Mouse (Mus musculus) cerebellum, adult 9-11 months (tissue): ENCODE data around the gene Scn2a.
A peak's percentile ranks its signal among the peaks of the same experiment; 100 is the strongest.

Experiments used
- DNase-seq: peaks from one replicate; pipeline ENCODE4 v3.0.0; 2022

Scn2a gene

DNA sequence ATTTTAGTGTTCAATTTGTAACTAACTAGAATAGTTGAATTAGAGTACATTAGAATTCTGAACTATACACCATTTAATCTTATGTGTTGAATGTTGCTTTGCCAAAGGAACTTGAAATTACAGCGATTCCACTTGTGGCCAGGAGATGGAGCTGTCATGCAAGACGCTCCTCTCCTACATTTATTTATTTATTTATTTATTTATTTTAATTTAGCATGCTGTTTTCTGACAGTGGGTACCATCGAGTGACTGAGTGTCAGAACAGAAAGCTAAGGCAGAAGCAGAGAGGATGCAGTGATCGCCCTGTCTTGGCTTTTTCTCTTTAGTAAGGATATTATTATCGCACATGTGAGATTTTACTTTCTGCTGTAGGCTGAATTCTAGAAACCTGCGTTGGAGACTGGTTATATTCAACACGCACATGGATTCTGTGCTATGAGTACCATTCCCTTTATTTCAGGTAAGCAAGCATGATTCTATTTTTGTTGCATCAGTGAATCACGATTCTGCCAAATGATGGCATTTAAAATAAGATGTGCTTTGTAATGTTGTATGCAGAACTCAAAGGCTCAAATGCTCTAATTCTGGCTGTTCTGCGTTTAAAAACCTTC lies at the start of gene Scn2a:
Gene Scn2a, plus strand, starts transcription at position 216 of the 611 bp plus-strand sequence.
- DNase-seq: peak; percentile 80

DNA sequence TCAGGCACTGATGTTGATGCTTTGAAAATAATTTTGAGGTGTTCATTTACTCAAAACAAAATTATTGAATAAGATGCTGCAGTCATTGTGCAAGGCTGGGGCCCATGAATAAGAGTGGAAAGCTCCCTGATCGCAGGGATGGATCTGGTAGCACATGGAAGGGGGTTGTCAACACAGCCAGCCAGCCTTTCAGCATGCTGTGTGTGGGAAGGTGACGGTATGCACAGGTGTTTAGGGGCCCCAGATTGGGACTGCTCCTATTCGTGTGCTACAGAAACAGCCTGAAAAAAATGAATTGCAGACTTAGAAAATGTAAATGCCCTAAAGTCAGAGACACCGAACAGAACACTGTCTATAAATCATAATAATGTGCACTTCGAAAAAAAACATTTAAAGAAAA lies 32.9 kb upstream of the Scn2a start:
- no peak for DNase-seq

- DNase-seq: no peak
Observed at GRCm38 (mm10) chr2:65607813-65608212, 12.8 kb upstream of the Scn2a start.

GRCm38 (mm10) chr2:65611887-65612286 lies 8.7 kb upstream of the Scn2a start:
- no peak for DNase-seq

DNA sequence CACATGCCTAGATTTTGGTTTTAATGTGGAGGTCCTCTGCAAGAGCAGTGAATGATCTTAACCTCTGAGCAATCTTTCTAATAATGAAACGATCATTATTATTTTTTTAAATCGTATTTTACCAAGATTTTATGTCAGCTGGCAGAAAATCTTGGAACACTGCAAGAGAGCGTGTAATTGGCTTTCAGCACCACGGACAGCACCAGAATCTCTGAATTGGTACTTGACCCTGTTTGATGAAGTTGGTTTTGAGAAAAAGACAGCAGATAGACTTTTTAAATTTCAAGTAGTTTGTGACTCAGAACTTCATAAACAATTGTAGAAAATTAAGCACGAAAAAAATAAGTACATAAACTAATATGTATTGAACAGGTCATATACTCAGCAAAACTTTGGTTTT lies 790 bp upstream of the Scn2a start:
- no peak for DNase-seq

- peak; percentile 59 for DNase-seq
Observed at GRCm38 (mm10) chr2:65621254-65621653, 683 bp downstream of the Scn2a start.

DNA sequence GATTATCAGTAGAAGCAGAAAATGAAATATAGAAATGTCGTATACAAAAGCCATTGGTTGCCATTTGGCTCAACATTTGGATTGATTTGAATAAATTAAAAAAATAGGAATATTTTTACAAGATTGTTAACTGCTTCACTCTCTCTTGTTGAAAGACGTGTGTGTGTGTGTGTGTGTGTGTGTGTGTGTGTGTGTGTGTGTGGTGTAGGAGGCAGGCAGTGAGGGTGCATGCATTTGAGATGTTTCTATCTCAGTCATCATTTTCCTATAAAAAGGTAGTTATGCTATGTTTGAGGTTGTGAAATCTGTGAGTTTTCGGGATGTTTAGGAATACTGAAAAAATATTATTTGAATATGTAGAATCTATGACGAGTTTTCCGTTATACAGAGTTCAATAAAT lies 1.3 kb downstream of the Scn2a start:
- no peak for DNase-seq

GRCm38 (mm10) chr2:65652636-65653035 lies 32.1 kb downstream of the Scn2a start:
- DNase-seq: peak; percentile 53

DNA sequence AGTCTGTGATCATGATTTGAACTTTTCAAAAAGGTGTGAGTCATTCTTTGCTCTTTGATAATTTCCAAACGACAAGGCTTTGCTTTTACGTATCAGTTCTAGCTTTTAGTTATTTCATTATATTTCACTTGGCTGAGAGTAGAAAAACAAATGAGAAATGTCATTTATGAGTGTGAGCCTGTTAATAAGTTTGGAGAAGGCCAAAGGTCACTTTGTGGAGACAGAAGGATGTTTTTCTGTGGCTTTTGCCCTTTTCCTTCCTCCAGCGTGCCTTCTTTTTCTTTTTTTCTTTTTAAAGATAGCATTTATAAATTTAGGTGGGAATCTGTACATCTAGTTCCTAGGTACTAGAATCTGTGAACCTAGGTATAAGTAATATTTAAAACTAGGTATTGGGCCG lies 36.5 kb downstream of the Scn2a start:
- DNase-seq: no peak

GRCm38 (mm10) chr2:65658430-65658829 lies 37.9 kb downstream of the Scn2a start:
- peak; percentile 98 for DNase-seq

- DNase-seq: no peak
Observed at GRCm38 (mm10) chr2:65663892-65664291, 43.3 kb downstream of the Scn2a start.

- no peak for DNase-seq
Observed at GRCm38 (mm10) chr2:65664481-65664880, 43.9 kb downstream of the Scn2a start.

DNA sequence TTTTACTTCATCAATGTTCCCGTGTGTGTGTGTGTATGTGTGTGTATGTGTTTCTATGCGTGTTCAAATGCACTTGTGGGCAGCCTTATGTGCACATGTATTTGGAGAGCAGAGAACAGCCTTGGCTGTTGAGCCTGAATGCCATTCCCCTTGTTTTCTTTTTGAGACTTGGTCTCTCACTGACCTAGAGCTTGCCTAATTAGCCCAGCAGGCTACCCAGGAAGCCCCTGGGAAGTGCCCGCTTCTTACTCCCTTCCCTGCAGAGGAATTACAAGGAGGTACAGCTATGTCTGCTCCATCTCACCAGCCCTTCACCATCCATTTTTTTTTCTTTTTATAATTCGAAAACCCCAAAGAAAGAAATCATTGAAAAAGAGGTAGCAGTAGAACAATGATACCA lies 44.6 kb downstream of the Scn2a start:
- DNase-seq: no peak

GRCm38 (mm10) chr2:65667590-65668436 lies 47.2 kb downstream of the Scn2a start:
- DNase-seq: peak; percentile 53

GRCm38 (mm10) chr2:65668437-65669135 lies 48.0 kb downstream of the Scn2a start:
- DNase-seq: peak; percentile 90

- peak; percentile 94 for DNase-seq
Observed at GRCm38 (mm10) chr2:65669561-65669960, 49.0 kb downstream of the Scn2a start.

DNA sequence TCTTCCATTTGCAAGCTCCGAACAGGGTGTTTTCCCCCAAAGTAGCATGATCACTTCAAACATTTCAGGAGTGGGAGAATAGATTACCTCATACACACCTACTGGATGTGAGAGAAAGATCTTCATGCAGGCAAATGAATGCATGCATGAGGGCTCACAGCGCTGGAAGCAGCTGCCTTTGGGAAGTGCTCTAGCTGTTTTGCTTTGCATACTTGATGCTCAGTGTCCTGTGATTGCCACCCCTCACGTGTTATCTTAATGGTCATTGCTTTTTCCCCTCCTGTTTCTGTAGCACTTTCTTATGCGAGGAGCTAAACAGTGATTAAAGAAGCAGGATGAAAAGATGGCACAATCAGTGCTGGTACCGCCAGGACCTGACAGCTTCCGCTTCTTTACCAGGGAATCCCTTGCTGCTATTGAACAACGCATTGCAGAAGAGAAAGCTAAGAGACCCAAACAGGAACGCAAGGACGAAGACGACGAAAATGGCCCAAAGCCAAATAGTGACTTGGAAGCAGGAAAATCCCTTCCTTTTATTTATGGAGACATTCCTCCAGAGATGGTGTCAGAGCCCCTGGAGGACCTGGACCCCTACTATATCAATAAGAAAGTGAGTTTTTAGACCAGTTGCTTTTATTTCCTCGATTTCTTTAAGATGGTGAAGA lies 49.7 kb downstream of the Scn2a start:
- DNase-seq: peak; percentile 62

DNA sequence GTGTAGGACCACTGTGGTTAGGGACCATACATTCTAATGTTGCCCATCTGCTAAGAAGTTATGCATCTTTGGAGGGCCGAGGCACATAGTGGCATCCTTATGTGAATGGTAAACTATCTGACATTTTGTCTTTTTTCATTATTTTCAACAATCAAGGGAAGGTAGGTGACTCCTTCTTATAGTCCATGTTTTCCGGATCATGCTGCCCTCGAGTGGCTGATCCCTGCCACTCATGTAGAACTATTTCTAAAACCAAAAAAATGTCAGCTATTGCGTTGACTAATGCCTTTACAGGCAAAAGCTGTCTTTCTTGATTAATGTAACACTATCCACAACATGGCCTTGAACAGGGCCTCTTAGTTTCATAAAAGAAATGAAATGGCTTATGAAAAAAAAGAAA lies 59.0 kb downstream of the Scn2a start:
- no peak for DNase-seq

DNA sequence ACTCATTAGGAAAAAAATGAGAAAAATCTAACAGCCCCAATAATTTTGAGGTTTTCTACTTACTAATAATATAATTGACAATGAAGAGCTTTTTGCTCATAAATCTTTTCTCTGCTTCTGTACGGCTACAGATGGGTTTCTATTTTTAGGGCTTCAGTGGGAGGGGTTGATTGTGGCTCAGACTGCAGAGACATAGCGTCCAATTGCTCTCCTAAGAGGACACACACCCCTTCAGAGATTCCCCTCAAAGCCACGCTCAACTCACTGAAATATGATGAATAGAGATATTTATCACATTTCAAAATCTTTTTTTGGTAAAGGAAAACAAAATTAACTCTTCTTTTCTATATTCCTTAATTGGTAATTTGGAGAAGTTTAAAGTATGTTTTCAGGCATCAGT lies 64.6 kb downstream of the Scn2a start:
- DNase-seq: peak; percentile 55

GRCm38 (mm10) chr2:65690456-65691184 lies 70.0 kb downstream of the Scn2a start:
- peak; percentile 95 for DNase-seq

DNA sequence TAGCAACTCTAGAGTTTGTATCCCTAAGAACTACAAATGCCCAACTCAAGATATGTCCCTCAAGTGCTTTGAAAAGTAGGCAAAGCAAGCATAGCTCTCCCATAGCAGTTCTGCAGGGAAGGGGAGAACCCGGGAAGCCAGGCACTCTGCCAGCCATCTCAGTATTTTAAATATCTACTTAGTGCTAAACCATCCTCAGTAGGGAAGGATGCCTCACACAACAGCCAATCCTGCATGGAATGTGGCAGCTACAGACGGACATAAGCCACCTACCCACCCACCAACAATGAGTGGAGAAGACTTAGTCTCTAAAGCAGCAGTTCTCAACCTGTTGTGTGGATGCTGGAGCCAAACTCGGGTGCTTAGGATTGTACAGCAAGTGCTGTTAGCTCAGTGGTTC lies 73.9 kb downstream of the Scn2a start:
- peak; percentile 40 for DNase-seq

- DNase-seq: peak; percentile 85
Observed at GRCm38 (mm10) chr2:65695061-65695460, 74.5 kb downstream of the Scn2a start.

GRCm38 (mm10) chr2:65700246-65700645 lies 79.7 kb downstream of the Scn2a start:
- peak; percentile 39 for DNase-seq
